Mouse (Mus musculus): ENCODE measurements around the gene Vti1a.

- TF ChIP-seq POLR2A (IDR thresholded peaks at IDR 0.05; ENCODE audit: insufficient read depth, low read depth, low read length): no peak
- no peak for TF ChIP-seq CTCF (IDR thresholded peaks at IDR 0.05; ENCODE audit: insufficient read depth, low read depth, low read length)
Measured at GRCm38 (mm10) chr19:55319521-55319920, 3.4 kb downstream of the Vti1a start.

Data from olfactory bulb, adult 2 months (tissue).